Mouse (Mus musculus): Measurements from ENCODE around the gene Fgf8.

- TF ChIP-seq CTCF (IDR thresholded peaks at IDR 0.05; ENCODE audit: low read depth, low read length) (no peak), POLR2A (IDR thresholded peaks at IDR 0.05; ENCODE audit: extremely low read depth, insufficient read depth, low read length) (no peak)
Observed at GRCm38 (mm10) chr19:45687001-45687400, 55.7 kb downstream of the Fgf8 start.

Data from liver, adult 2 months (tissue).